Mouse (Mus musculus) brain, embryonic 14.5 days (tissue): ENCODE data around the gene 5031439G07Rik.

Source experiments
- CTCF ChIP-seq: fragments of 200-500 bp; IDR thresholded peaks from 2 replicates; pipeline ENCODE4 v1.5.1; 2012; ENCODE audit warnings: inconsistent platforms, mild to moderate bottlenecking, moderate library complexity, borderline replicate concordance; ENCODE audit not compliant: insufficient read depth, insufficient read length; ENCODE audit errors: extremely low read depth
- POLR2A ChIP-seq: fragments of 200-500 bp; IDR thresholded peaks from 2 replicates; pipeline ENCODE4 v1.6.1; 2012; ENCODE audit warnings: mild to moderate bottlenecking, inconsistent platforms, borderline replicate concordance; ENCODE audit not compliant: poor library complexity, insufficient read depth, insufficient read length, severe bottlenecking; ENCODE audit errors: extremely low read depth

GRCm38 (mm10) chr15:84972860-84973543, 15.3 kb downstream of the 5031439G07Rik start:
- TF ChIP-seq CTCF: no peak
- TF ChIP-seq POLR2A: no peak
